Mouse (Mus musculus) T-cell, adult 2 months (primary cell): ENCODE results near the gene Pmel.
"Not testable (repeated sequence)": the region's sequence is repeated elsewhere in the genome, so short reads cannot be mapped to it uniquely, and the experiment has no call there.

Source experiments
- DNase-seq: peaks from one replicate; pipeline ENCODE4 v3.0.0; 2022; ENCODE audit warnings: low spot score

Pmel gene

GRCm38 (mm10) chr10:128702328-128703007 lies 1.5 kb upstream of the Pmel start:
- no peak for DNase-seq

GRCm38 (mm10) chr10:128704491-128705316 lies 709 bp downstream of the Pmel start, which contains the start of gene Cdk2:
Gene Cdk2 (minus strand): TSS chr10:128705031.
- peak; percentile 76 for DNase-seq

GRCm38 (mm10) chr10:128705317-128705693 lies 1.3 kb downstream of the Pmel start:
- DNase-seq, result peak; percentile 14

GRCm38 (mm10) chr10:128711318-128711717 lies 7.3 kb downstream of the Pmel start:
- DNase-seq, result not testable (repeated sequence)

GRCm38 (mm10) chr10:128715559-128716537 lies 11.9 kb downstream of the Pmel start:
- peak; percentile 93 for DNase-seq

- DNase-seq, result not testable (repeated sequence)
These were observed 21.5 kb downstream of the Pmel start for GRCm38 (mm10) chr10:128725466-128725865.

GRCm38 (mm10) chr10:128728059-128728458 lies 24.1 kb downstream of the Pmel start:
- no peak for DNase-seq

- DNase-seq, result peak; percentile 51
These were observed 27.0 kb downstream of the Pmel start for GRCm38 (mm10) chr10:128731002-128731433.

GRCm38 (mm10) chr10:128731992-128732391 lies 28.0 kb downstream of the Pmel start:
- DNase-seq, result no peak

GRCm38 (mm10) chr10:128737435-128737834 lies 33.4 kb downstream of the Pmel start:
- no peak for DNase-seq

- DNase-seq, result no peak
These were observed 36.3 kb downstream of the Pmel start for GRCm38 (mm10) chr10:128740296-128740695.

GRCm38 (mm10) chr10:128742616-128743015 lies 38.6 kb downstream of the Pmel start:
- DNase-seq, result no peak

GRCm38 (mm10) chr10:128743235-128743634 lies 39.2 kb downstream of the Pmel start:
- DNase-seq, result no peak

GRCm38 (mm10) chr10:128743791-128744191 lies 39.8 kb downstream of the Pmel start:
- DNase-seq, result peak; percentile 35

- DNase-seq, result no peak
These were observed 40.2 kb downstream of the Pmel start for GRCm38 (mm10) chr10:128744211-128744610.

GRCm38 (mm10) chr10:128744680-128745601 lies 40.9 kb downstream of the Pmel start, which contains the start of gene Dgka:
Gene Dgka (minus strand): TSS chr10:128744855.
- DNase-seq, result peak; percentile 82

GRCm38 (mm10) chr10:128745946-128746613 lies 42.1 kb downstream of the Pmel start:
- peak; percentile 94 for DNase-seq

- DNase-seq, result no peak
These were observed 43.1 kb downstream of the Pmel start for GRCm38 (mm10) chr10:128746972-128747645.

- peak; percentile 57 for DNase-seq
These were observed 43.8 kb downstream of the Pmel start, which contains the start of gene Pym1 for GRCm38 (mm10) chr10:128747646-128748251. Gene Pym1 (plus strand): TSS chr10:128747889.
